Mouse (Mus musculus): ENCODE results near the gene Traf6.

DNA sequence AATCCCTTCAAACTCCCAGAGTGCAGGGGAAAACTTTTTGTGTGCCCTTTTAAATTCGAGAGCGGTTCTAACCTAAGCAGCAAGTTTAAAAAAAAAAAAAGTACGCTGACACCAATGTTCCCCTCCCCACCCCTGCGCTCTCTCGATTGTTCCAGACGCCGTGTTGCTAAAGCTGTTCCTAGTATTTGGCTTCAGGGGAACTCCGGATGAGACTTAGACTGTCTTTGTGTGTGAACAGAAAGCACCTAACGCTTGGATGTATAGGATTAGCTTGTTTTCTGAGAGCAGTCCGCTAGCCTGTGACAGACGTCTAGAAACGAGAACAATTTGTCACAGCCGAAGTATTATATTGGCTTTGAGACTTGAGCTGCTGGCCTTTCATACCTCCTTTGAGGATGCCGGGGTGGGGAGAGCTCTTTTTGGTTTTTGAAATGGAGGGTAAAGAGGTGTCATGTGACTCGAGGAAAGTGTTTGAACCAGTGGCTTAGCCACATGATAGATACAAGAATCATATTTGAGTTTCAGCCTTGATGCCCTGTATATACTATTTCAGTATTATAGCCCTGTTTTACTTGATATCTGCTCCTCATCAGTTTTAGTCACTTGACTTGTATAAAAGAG lies 1.0 kb downstream of the Traf6 start:
- TF ChIP-seq POLR2A (IDR thresholded peaks at IDR 0.05; ENCODE audit: insufficient read depth, low read length) (no peak), CTCF (IDR thresholded peaks at IDR 0.05; ENCODE audit: low read depth, low read length) (no peak), EP300 (IDR thresholded peaks at IDR 0.05; ENCODE audit: insufficient read depth, low read depth, low read length) (no peak)
